Mouse (Mus musculus): ENCODE results near the gene Zfand6. TPM values are rescaled to one million over a fixed set of nuclear protein-coding genes. Genes with fewer than 3 reads are reported as not detected.

Gene Zfand6
- polyA plus RNA-seq, 1 experiment = not detected

GRCm38 (mm10) chr7:84642159-84642928 lies 47.4 kb downstream of the Zfand6 start:
- WGBS = 88% methylated on average over 6 of the region's 6 CpGs
- H3K4me1 ChIP-seq (ENCODE audit: control insufficient read depth, insufficient read depth, low read length) = no peaks in the 10 kb centered on the region
- TF ChIP-seq CTCF (IDR thresholded peaks at IDR 0.05; ENCODE audit: insufficient read depth, low read depth, low read length) (no peak), POLR2A (IDR thresholded peaks at IDR 0.05; ENCODE audit: insufficient read depth, low read depth, low read length) (no peak)
- H3K4me3 ChIP-seq (ENCODE audit: insufficient read depth, low read depth, low read length) = no peak overlapping the region
- no peak overlapping the region for H3K27ac ChIP-seq (ENCODE audit: insufficient read depth, low read depth, low read length)

GRCm38 (mm10) chr7:84636939-84637338 lies 52.8 kb downstream of the Zfand6 start:
- Histone ChIP-seq H3K4me1 (ENCODE audit: control insufficient read depth, insufficient read depth, low read length) (no peaks in the 10 kb centered on the region), H3K27ac (ENCODE audit: insufficient read depth, low read depth, low read length) (no peak overlapping the region), H3K4me3 (ENCODE audit: insufficient read depth, low read depth, low read length) (no peak overlapping the region)
- no peak for TF ChIP-seq POLR2A (IDR thresholded peaks at IDR 0.05; ENCODE audit: insufficient read depth, low read depth, low read length)
- no peak for TF ChIP-seq CTCF (IDR thresholded peaks at IDR 0.05; ENCODE audit: insufficient read depth, low read depth, low read length)

GRCm38 (mm10) chr7:84631878-84632277 lies 57.9 kb downstream of the Zfand6 start:
- Histone ChIP-seq H3K27ac (ENCODE audit: insufficient read depth, low read depth, low read length) (no peak overlapping the region), H3K4me1 (ENCODE audit: control insufficient read depth, insufficient read depth, low read length) (no peaks in the 10 kb centered on the region), H3K4me3 (ENCODE audit: insufficient read depth, low read depth, low read length) (no peak overlapping the region)
- TF ChIP-seq POLR2A (IDR thresholded peaks at IDR 0.05; ENCODE audit: insufficient read depth, low read depth, low read length) (no peak), CTCF (IDR thresholded peaks at IDR 0.05; ENCODE audit: insufficient read depth, low read depth, low read length) (no peak)
- WGBS = 93% methylated on average over 3 of the region's 3 CpGs

- H3K27ac ChIP-seq (ENCODE audit: insufficient read depth, low read depth, low read length) = no peak overlapping the region
- no peaks in the 10 kb centered on the region for H3K4me1 ChIP-seq (ENCODE audit: control insufficient read depth, insufficient read depth, low read length)
- WGBS = 97% methylated on average over 4 of the region's 4 CpGs
- H3K4me3 ChIP-seq (ENCODE audit: insufficient read depth, low read depth, low read length) = no peak overlapping the region
- TF ChIP-seq CTCF (IDR thresholded peaks at IDR 0.05; ENCODE audit: insufficient read depth, low read depth, low read length) (no peak), POLR2A (IDR thresholded peaks at IDR 0.05; ENCODE audit: insufficient read depth, low read depth, low read length) (no peak)
Observed at GRCm38 (mm10) chr7:84623718-84624117, 66.0 kb downstream of the Zfand6 start.

GRCm38 (mm10) chr7:84620956-84621355 lies 68.8 kb downstream of the Zfand6 start:
- 95% methylated on average over 3 of the region's 3 CpGs for WGBS
- Histone ChIP-seq H3K4me3 (ENCODE audit: insufficient read depth, low read depth, low read length) (no peak overlapping the region), H3K27ac (ENCODE audit: insufficient read depth, low read depth, low read length) (no peak overlapping the region), H3K4me1 (ENCODE audit: control insufficient read depth, insufficient read depth, low read length) (no peaks in the 10 kb centered on the region)
- TF ChIP-seq POLR2A (IDR thresholded peaks at IDR 0.05; ENCODE audit: insufficient read depth, low read depth, low read length) = no peak
- TF ChIP-seq CTCF (IDR thresholded peaks at IDR 0.05; ENCODE audit: insufficient read depth, low read depth, low read length) = no peak

GRCm38 (mm10) chr7:84618951-84619350 lies 70.8 kb downstream of the Zfand6 start:
- Histone ChIP-seq H3K27ac (ENCODE audit: insufficient read depth, low read depth, low read length) (no peak overlapping the region), H3K4me3 (ENCODE audit: insufficient read depth, low read depth, low read length) (no peak overlapping the region), H3K4me1 (ENCODE audit: control insufficient read depth, insufficient read depth, low read length) (no peaks in the 10 kb centered on the region)
- WGBS = 96% methylated on average over 2 of the region's 2 CpGs
- no peak for TF ChIP-seq POLR2A (IDR thresholded peaks at IDR 0.05; ENCODE audit: insufficient read depth, low read depth, low read length)

- Histone ChIP-seq H3K4me3 (ENCODE audit: insufficient read depth, low read depth, low read length) (no peak overlapping the region), H3K27ac (ENCODE audit: insufficient read depth, low read depth, low read length) (no peak overlapping the region), H3K4me1 (ENCODE audit: control insufficient read depth, insufficient read depth, low read length) (no peaks in the 10 kb centered on the region)
- TF ChIP-seq CTCF (IDR thresholded peaks at IDR 0.05; ENCODE audit: insufficient read depth, low read depth, low read length) (no peak), POLR2A (IDR thresholded peaks at IDR 0.05; ENCODE audit: insufficient read depth, low read depth, low read length) (no peak)
- WGBS = 93% methylated on average over 4 of the region's 4 CpGs
Observed at GRCm38 (mm10) chr7:84612445-84612844, 77.3 kb downstream of the Zfand6 start.

GRCm38 (mm10) chr7:84611609-84612008 lies 78.2 kb downstream of the Zfand6 start:
- H3K27ac ChIP-seq (ENCODE audit: insufficient read depth, low read depth, low read length) = no peak overlapping the region
- no peaks in the 10 kb centered on the region for H3K4me1 ChIP-seq (ENCODE audit: control insufficient read depth, insufficient read depth, low read length)
- no peak overlapping the region for H3K4me3 ChIP-seq (ENCODE audit: insufficient read depth, low read depth, low read length)
- WGBS = 100% methylated on average over 1 of the region's 1 CpGs
- no peak for TF ChIP-seq POLR2A (IDR thresholded peaks at IDR 0.05; ENCODE audit: insufficient read depth, low read depth, low read length)
- no peak for TF ChIP-seq CTCF (IDR thresholded peaks at IDR 0.05; ENCODE audit: insufficient read depth, low read depth, low read length)

- Histone ChIP-seq H3K27ac (ENCODE audit: insufficient read depth, low read depth, low read length) (no peak within 1 kb of the TSS), H3K4me3 (ENCODE audit: insufficient read depth, low read depth, low read length) (peak within 1 kb of the TSS; percentile 72), H3K4me1 (ENCODE audit: control insufficient read depth, insufficient read depth, low read length) (peaks cover 9% of the 10 kb centered on the region; the same call in 1 of the 2 replicates)
- 7% methylated on average over 10 of the region's 10 CpGs for WGBS
- TF ChIP-seq POLR2A (IDR thresholded peaks at IDR 0.05; ENCODE audit: insufficient read depth, low read depth, low read length) = no peak
- TF ChIP-seq CTCF (IDR thresholded peaks at IDR 0.05; ENCODE audit: insufficient read depth, low read depth, low read length) = no peak
Observed at GRCm38 (mm10) chr7:84606293-84606749, 83.4 kb downstream of the Zfand6 start, which contains the start of gene Fah. Fah (minus strand) TSS chr7:84606722.
